Mouse (Mus musculus): ENCODE measurements around the gene Mapk9. TPM values are rescaled to one million over a fixed set of nuclear protein-coding genes. Genes with fewer than 3 reads are reported as not detected.

Gene Mapk9
- polyA plus RNA-seq, 1 experiment from 2014 or later: 38.4 TPM

GRCm38 (mm10) chr11:49931037-49931625, 84.6 kb downstream of the Mapk9 start:
- ATAC-seq (ENCODE audit: insufficient read depth) (no peak), DNase-seq (no peak)
- Histone ChIP-seq H3K4me1 (ENCODE audit: insufficient read depth) (no peaks in the 10 kb centered on the region), H3K4me2 (no peak overlapping the region), H3K4me3 (ENCODE audit: low read depth, low read length) (no peak overlapping the region), H3K36me3 (ENCODE audit: insufficient read depth) (no peaks in the 10 kb centered on the region), H3K9ac (no peak overlapping the region), H3K9me3 (ENCODE audit: low read depth, low read length) (no peaks in the 10 kb centered on the region), H3K27ac (ENCODE audit: low read depth) (no peak overlapping the region), H3K27me3 (ENCODE audit: insufficient read depth, low read length) (no peaks in the 10 kb centered on the region)
- TF ChIP-seq CTCF (IDR thresholded peaks at IDR 0.05; ENCODE audit: low read depth): no peak
- 37% methylated on average over 5 of the region's 5 CpGs for WGBS

GRCm38 (mm10) chr11:49931853-49932252, 85.3 kb downstream of the Mapk9 start:
- H3K36me3 ChIP-seq (ENCODE audit: insufficient read depth): no peaks in the 10 kb centered on the region
- WGBS: 6% methylated on average over 7 of the region's 7 CpGs
- no peak overlapping the region for H3K9ac ChIP-seq
- no peak overlapping the region for H3K4me2 ChIP-seq
- TF ChIP-seq CTCF (IDR thresholded peaks at IDR 0.05; ENCODE audit: low read depth): no peak
- H3K4me3 ChIP-seq (ENCODE audit: low read depth, low read length): no peak overlapping the region
- DNase-seq: peak; percentile 45
- no peak overlapping the region for H3K27ac ChIP-seq (ENCODE audit: low read depth)
- ATAC-seq (ENCODE audit: insufficient read depth): peak; percentile 74; the same call in 1 of the 2 replicates
- H3K27me3 ChIP-seq (ENCODE audit: insufficient read depth, low read length): no peaks in the 10 kb centered on the region
- H3K4me1 ChIP-seq (ENCODE audit: insufficient read depth): no peaks in the 10 kb centered on the region
- no peaks in the 10 kb centered on the region for H3K9me3 ChIP-seq (ENCODE audit: low read depth, low read length)

GRCm38 (mm10) chr11:49933811-49934210, 87.3 kb downstream of the Mapk9 start:
- Histone ChIP-seq H3K36me3 (ENCODE audit: insufficient read depth) (no peaks in the 10 kb centered on the region), H3K27ac (ENCODE audit: low read depth) (no peak overlapping the region), H3K9ac (no peak overlapping the region), H3K9me3 (ENCODE audit: low read depth, low read length) (no peaks in the 10 kb centered on the region), H3K4me2 (no peak overlapping the region), H3K27me3 (ENCODE audit: insufficient read depth, low read length) (no peaks in the 10 kb centered on the region), H3K4me3 (ENCODE audit: low read depth, low read length) (no peak overlapping the region), H3K4me1 (ENCODE audit: insufficient read depth) (no peaks in the 10 kb centered on the region)
- no peak for ATAC-seq (ENCODE audit: insufficient read depth)
- no peak for DNase-seq
- no peak for TF ChIP-seq CTCF (IDR thresholded peaks at IDR 0.05; ENCODE audit: low read depth)
- 61% methylated on average over 1 of the region's 1 CpGs for WGBS

- Histone ChIP-seq H3K27ac (ENCODE audit: low read depth) (no peak overlapping the region), H3K27me3 (ENCODE audit: insufficient read depth, low read length) (no peaks in the 10 kb centered on the region), H3K4me3 (ENCODE audit: low read depth, low read length) (no peak overlapping the region), H3K9me3 (ENCODE audit: low read depth, low read length) (no peaks in the 10 kb centered on the region), H3K9ac (no peak overlapping the region), H3K36me3 (ENCODE audit: insufficient read depth) (no peaks in the 10 kb centered on the region), H3K4me2 (no peak overlapping the region), H3K4me1 (ENCODE audit: insufficient read depth) (no peaks in the 10 kb centered on the region)
- TF ChIP-seq CTCF (IDR thresholded peaks at IDR 0.05; ENCODE audit: low read depth): no peak
- 32% methylated on average over 10 of the region's 10 CpGs for WGBS
- DNase-seq (peak; percentile 26), ATAC-seq (ENCODE audit: insufficient read depth) (no peak)
Measured at GRCm38 (mm10) chr11:49934322-49934721, 87.8 kb downstream of the Mapk9 start.

Small RNA genes lying within 50 kb of the gene (microRNA-seq; reads per million reads assigned to microRNA genes)
- not detected for gene Gm23492 (ENCODE audit: borderline number of aligned reads)

Other genes with a start within 250 kb of the Mapk9 start
- gene Flt4, start 237.5 kb upstream of the Mapk9 start, polyA plus RNA-seq (2014; fragmentation: Nextera tagmentation; extraction: Ambion mirVana): 14.4 and 14.6 TPM in 2 replicates
- gene Scgb3a1, start 183.1 kb upstream of the Mapk9 start, polyA plus RNA-seq (2014; fragmentation: Nextera tagmentation; extraction: Ambion mirVana): not detected in 2 replicates
- gene Cnot6, start 134.0 kb upstream of the Mapk9 start, polyA plus RNA-seq (2014; fragmentation: Nextera tagmentation; extraction: Ambion mirVana): 73.1 and 76.0 TPM in 2 replicates
- gene Gfpt2, start 52.6 kb upstream of the Mapk9 start, polyA plus RNA-seq (2014; fragmentation: Nextera tagmentation; extraction: Ambion mirVana): 10.4 and 11.6 TPM in 2 replicates
- 0.09 and 0.20 TPM in 2 replicates for gene Rasgef1c, start 55.1 kb downstream of the Mapk9 start, polyA plus RNA-seq (2014; fragmentation: Nextera tagmentation; extraction: Ambion mirVana)
- 60.7 and 65.3 TPM in 2 replicates for gene Rnf130, start 178.6 kb downstream of the Mapk9 start, polyA plus RNA-seq (2014; fragmentation: Nextera tagmentation; extraction: Ambion mirVana)

Data from lung, embryonic 14.5 days (tissue).